Mouse (Mus musculus) mesoderm, embryonic 11.5 days (tissue): ENCODE measurements at regions not wholly inside any gene's neighbourhood (a gene's known extent, or its start where the extent isn't known, plus 50 kb on each side); places are given as distances from the start of the nearest gene placed in this dataset.

Source experiments
- DNase-seq: peaks from one replicate; pipeline ENCODE4 v3.0.0-alpha.2; 2012; ENCODE audit warnings: low read depth, low spot score

GRCm38 (mm10) chr3:60412206-60412605 is 60.4 kb upstream of the Mbnl1 start:
- DNase-seq, result no peak

GRCm38 (mm10) chr3:60413749-60414148 is 58.9 kb upstream of the Mbnl1 start:
- no peak for DNase-seq

- no peak for DNase-seq
Observed at GRCm38 (mm10) chr3:60417001-60417400, 55.6 kb upstream of the Mbnl1 start.

GRCm38 (mm10) chr3:60418652-60419051 is 54.0 kb upstream of the Mbnl1 start:
- no peak for DNase-seq

GRCm38 (mm10) chr3:60419216-60419615 is 53.4 kb upstream of the Mbnl1 start:
- no peak for DNase-seq
